Mouse (Mus musculus) lung, embryonic 14.5 days (tissue): ENCODE measurements around the gene Galr2. TPM values are rescaled to one million over a fixed set of nuclear protein-coding genes. Genes with fewer than 3 reads are reported as not detected.

Experiments used
- ATAC-seq: fragments of 200-750 bp; cut with Nextera tagmentation; 2 replicates; pipeline ENCODE4 v1.8.0; 2017; ENCODE audit warnings: mild to moderate bottlenecking, moderate TSS enrichment, moderate library complexity; ENCODE audit not compliant: insufficient read depth
- DNase-seq: peaks from one replicate; pipeline ENCODE4 v3.0.0-alpha.2; 2015
- H3K27ac ChIP-seq: fragments of 300-500 bp; sonication (generic); 2 replicates; pipeline ENCODE4 v1.5.1; 2014; ENCODE audit warnings: low read depth, mild to moderate bottlenecking, moderate library complexity
- H3K27me3 ChIP-seq: fragments of 300-500 bp; sonication (generic); 2 replicates; pipeline ENCODE4 v1.6.1; 2014; ENCODE audit warnings: low read length, control low read depth; ENCODE audit not compliant: insufficient read depth
- H3K36me3 ChIP-seq: fragments of 300-500 bp; sonication (generic); 2 replicates; pipeline ENCODE4 v1.6.1; 2014; ENCODE audit warnings: control low read depth; ENCODE audit not compliant: insufficient read depth
- H3K4me1 ChIP-seq: fragments of 300-500 bp; sonication (generic); 2 replicates; pipeline ENCODE4 v1.6.1; 2014; ENCODE audit warnings: antibody characterized with exemption, control low read depth; ENCODE audit not compliant: insufficient read depth
- H3K4me2 ChIP-seq: fragments of 300-500 bp; sonication (generic); 2 replicates; pipeline ENCODE4 v1.6.1; 2014; ENCODE audit warnings: mild to moderate bottlenecking
- H3K4me3 ChIP-seq: fragments of 300-500 bp; sonication (generic); 2 replicates; pipeline ENCODE4 v1.5.1; 2014; ENCODE audit warnings: low read depth, low read length
- H3K9ac ChIP-seq: fragments of 300-500 bp; sonication (generic); 2 replicates; pipeline ENCODE4 v1.6.1; 2014
- H3K9me3 ChIP-seq: fragments of 300-500 bp; sonication (generic); 2 replicates; pipeline ENCODE4 v1.6.1; 2016; ENCODE audit warnings: low read depth, low read length, control low read depth
- CTCF ChIP-seq: IDR thresholded peaks from 2 replicates; pipeline ENCODE4 v1.5.1; 2016; ENCODE audit warnings: antibody characterized with exemption, low read depth
- WGBS: fragments of 180-500 bp; shearing (Covaris S2); extraction: QIAGEN DNeasy Blood & Tissue Kit; methylation state at CpG from one replicate; pipeline ENCODE4 v1.1.7; 2014; 5-methylcytosine and 5-hydroxymethylcytosine counted together
- polyA plus RNA-seq: library from polyadenylated mRNA; unstranded; fragments of >200 nt; fragmentation: Nextera tagmentation; extraction: Ambion mirVana; gene quantifications from 2 replicates; pipeline ENCODE4 v1.2.1, GENCODE M21; 2014

Galr2 gene
- polyA plus RNA-seq, 1 experiment from 2014 or later = not detected

GRCm38 (mm10) chr11:116244580-116244979 lies 36.2 kb upstream of the Galr2 start:
- Histone ChIP-seq H3K4me2 (no peak overlapping the region), H3K27me3 (no peaks in the 10 kb centered on the region), H3K9me3 (no peaks in the 10 kb centered on the region), H3K9ac (no peak overlapping the region), H3K4me1 (no peaks in the 10 kb centered on the region), H3K36me3 (peaks cover 67% of the 10 kb centered on the region), H3K4me3 (no peak overlapping the region), H3K27ac (no peak overlapping the region)
- ATAC-seq (no peak), DNase-seq (no peak)
- TF ChIP-seq CTCF = no peak
- WGBS = 70% methylated on average over 8 of the region's 8 CpGs

- Histone ChIP-seq H3K4me3 (no peak overlapping the region), H3K27me3 (no peaks in the 10 kb centered on the region), H3K4me2 (no peak overlapping the region), H3K27ac (no peak overlapping the region), H3K4me1 (no peaks in the 10 kb centered on the region), H3K9me3 (no peaks in the 10 kb centered on the region), H3K36me3 (peaks cover 78% of the 10 kb centered on the region), H3K9ac (no peak overlapping the region)
- WGBS = 78% methylated on average over 6 of the region's 6 CpGs
- DNase-seq = no peak
- no peak for ATAC-seq
- TF ChIP-seq CTCF = no peak
Observed at GRCm38 (mm10) chr11:116245616-116246015, 35.1 kb upstream of the Galr2 start.

- H3K27me3 ChIP-seq = no peaks in the 10 kb centered on the region
- ATAC-seq (no peak), DNase-seq (no peak)
- TF ChIP-seq CTCF = no peak
- no peak overlapping the region for H3K27ac ChIP-seq
- no peak overlapping the region for H3K4me2 ChIP-seq
- H3K4me1 ChIP-seq = no peaks in the 10 kb centered on the region
- no peaks in the 10 kb centered on the region for H3K9me3 ChIP-seq
- H3K36me3 ChIP-seq = peaks cover 97% of the 10 kb centered on the region
- 80% methylated on average over 14 of the region's 14 CpGs for whole genome bisulfite sequencing
- H3K9ac ChIP-seq = no peak overlapping the region
- H3K4me3 ChIP-seq = no peak overlapping the region
Observed at GRCm38 (mm10) chr11:116247502-116248222, 33.1 kb upstream of the Galr2 start.

GRCm38 (mm10) chr11:116250898-116251297 lies 29.8 kb upstream of the Galr2 start:
- ATAC-seq (no peak), DNase-seq (no peak)
- 80% methylated on average over 8 of the region's 8 CpGs for WGBS
- H3K4me1 ChIP-seq = no peaks in the 10 kb centered on the region
- H3K27me3 ChIP-seq = no peaks in the 10 kb centered on the region
- no peak overlapping the region for H3K27ac ChIP-seq
- TF ChIP-seq CTCF = no peak
- H3K9me3 ChIP-seq = no peaks in the 10 kb centered on the region
- no peak overlapping the region for H3K4me2 ChIP-seq
- H3K4me3 ChIP-seq = no peak overlapping the region
- H3K9ac ChIP-seq = no peak overlapping the region
- H3K36me3 ChIP-seq = peaks cover 99% of the 10 kb centered on the region

GRCm38 (mm10) chr11:116253076-116253600 lies 27.6 kb upstream of the Galr2 start:
- no peak for ATAC-seq
- Histone ChIP-seq H3K27ac (no peak overlapping the region), H3K9me3 (no peaks in the 10 kb centered on the region), H3K4me1 (no peaks in the 10 kb centered on the region), H3K36me3 (peaks cover 96% of the 10 kb centered on the region), H3K4me3 (no peak overlapping the region), H3K27me3 (no peaks in the 10 kb centered on the region), H3K9ac (no peak overlapping the region), H3K4me2 (no peak overlapping the region)
- DNase-seq = no peak
- no peak for TF ChIP-seq CTCF
- 90% methylated on average over 3 of the region's 3 CpGs for WGBS

- ATAC-seq (no peak), DNase-seq (peak; percentile 32)
- WGBS = 67% methylated on average over 9 of the region's 9 CpGs
- Histone ChIP-seq H3K4me1 (no peaks in the 10 kb centered on the region), H3K4me3 (no peak overlapping the region), H3K9ac (no peak overlapping the region), H3K4me2 (no peak overlapping the region), H3K36me3 (peaks cover 96% of the 10 kb centered on the region), H3K27ac (no peak overlapping the region; the same call in 1 of the 2 replicates), H3K9me3 (no peaks in the 10 kb centered on the region), H3K27me3 (no peaks in the 10 kb centered on the region)
- no peak for TF ChIP-seq CTCF
Observed at GRCm38 (mm10) chr11:116254627-116255026, 26.1 kb upstream of the Galr2 start.

- H3K9ac ChIP-seq = no peak overlapping the region
- TF ChIP-seq CTCF = no peak
- DNase-seq = no peak
- peaks cover 96% of the 10 kb centered on the region for H3K36me3 ChIP-seq
- no peak for ATAC-seq
- no peak overlapping the region for H3K4me2 ChIP-seq
- H3K4me3 ChIP-seq = no peak overlapping the region
- 79% methylated on average over 22 of the region's 22 CpGs for WGBS
- H3K27me3 ChIP-seq = no peaks in the 10 kb centered on the region
- H3K9me3 ChIP-seq = no peaks in the 10 kb centered on the region
- no peaks in the 10 kb centered on the region for H3K4me1 ChIP-seq
- H3K27ac ChIP-seq = peak overlapping the region; percentile 42; the same call in 1 of the 2 replicates
Observed at GRCm38 (mm10) chr11:116255090-116255981, 25.4 kb upstream of the Galr2 start.
